Mouse (Mus musculus): ENCODE measurements at regions not wholly inside any gene's neighbourhood (a gene's known extent, or its start where the extent isn't known, plus 50 kb on each side); places are given as distances from the start of the nearest gene placed in this dataset.
A peak's percentile ranks its signal among the peaks of the same experiment; 100 is the strongest.

GRCm38 (mm10) chr4:95188107-95188506 lies 136.1 kb upstream of the Jun start:
- no peak for DNase-seq

- no peak for DNase-seq
Measured at GRCm38 (mm10) chr4:95191654-95192406, 139.8 kb upstream of the Jun start.

GRCm38 (mm10) chr4:95192562-95192961 lies 140.5 kb upstream of the Jun start:
- DNase-seq, result no peak

GRCm38 (mm10) chr4:95193028-95193427 lies 141.0 kb upstream of the Jun start:
- DNase-seq, result peak; percentile 59

GRCm38 (mm10) chr4:95193473-95193872 lies 141.5 kb upstream of the Jun start:
- no peak for DNase-seq

GRCm38 (mm10) chr4:95194621-95195455 lies 142.8 kb upstream of the Jun start:
- DNase-seq, result no peak

GRCm38 (mm10) chr4:95196106-95196505 lies 144.1 kb upstream of the Jun start:
- no peak for DNase-seq

GRCm38 (mm10) chr4:95197077-95197711 lies 145.2 kb upstream of the Jun start:
- DNase-seq, result peak; percentile 27

GRCm38 (mm10) chr4:95199394-95199793 lies 147.4 kb upstream of the Jun start:
- DNase-seq, result no peak

GRCm38 (mm10) chr4:95200130-95200529 lies 148.1 kb upstream of the Jun start:
- no peak for DNase-seq

- DNase-seq, result no peak
Measured at GRCm38 (mm10) chr4:95202478-95202877, 150.5 kb upstream of the Jun start.

GRCm38 (mm10) chr4:95203577-95203976 lies 151.6 kb upstream of the Jun start:
- DNase-seq, result no peak

- DNase-seq, result no peak
Measured at GRCm38 (mm10) chr4:95205372-95205771, 153.3 kb upstream of the Jun start.

GRCm38 (mm10) chr4:95207783-95208182 lies 155.8 kb upstream of the Jun start:
- DNase-seq, result no peak

GRCm38 (mm10) chr4:95208827-95209226 lies 156.8 kb upstream of the Jun start:
- no peak for DNase-seq

GRCm38 (mm10) chr4:95209322-95210119 lies 157.5 kb upstream of the Jun start:
- DNase-seq, result no peak

- DNase-seq, result no peak
Measured at GRCm38 (mm10) chr4:95212561-95212960, 160.5 kb upstream of the Jun start.

GRCm38 (mm10) chr4:95213026-95213425 lies 161.0 kb upstream of the Jun start:
- no peak for DNase-seq

- DNase-seq, result no peak
Measured at GRCm38 (mm10) chr4:95214026-95214425, 162.0 kb upstream of the Jun start.

GRCm38 (mm10) chr4:95215187-95215586 lies 163.2 kb upstream of the Jun start:
- DNase-seq, result peak; percentile 46

GRCm38 (mm10) chr4:95230461-95230860 lies 178.4 kb upstream of the Jun start:
- DNase-seq, result peak; percentile 27

- DNase-seq, result no peak
Measured at GRCm38 (mm10) chr4:95233034-95233433, 181.0 kb upstream of the Jun start.

- DNase-seq, result no peak
Measured at GRCm38 (mm10) chr4:95234030-95234555, 182.1 kb upstream of the Jun start.

All from layer of hippocampus, adult 9-11 months (tissue).